Mouse (Mus musculus) kidney, postnatal 25 days (tissue): Measurements from ENCODE around the gene Rpsa.

ENCODE experiments used
- DNase-seq, 2 experiments: peaks; one replicate each; pipeline ENCODE4 v3.0.0; 2021; ENCODE audit warnings: mixed read lengths in 2 of 2

Gene Rpsa

GRCm38 (mm10) chr9:120174436-120175137 is 47.1 kb downstream of the Rpsa start:
- no peak for DNase-seq

DNA sequence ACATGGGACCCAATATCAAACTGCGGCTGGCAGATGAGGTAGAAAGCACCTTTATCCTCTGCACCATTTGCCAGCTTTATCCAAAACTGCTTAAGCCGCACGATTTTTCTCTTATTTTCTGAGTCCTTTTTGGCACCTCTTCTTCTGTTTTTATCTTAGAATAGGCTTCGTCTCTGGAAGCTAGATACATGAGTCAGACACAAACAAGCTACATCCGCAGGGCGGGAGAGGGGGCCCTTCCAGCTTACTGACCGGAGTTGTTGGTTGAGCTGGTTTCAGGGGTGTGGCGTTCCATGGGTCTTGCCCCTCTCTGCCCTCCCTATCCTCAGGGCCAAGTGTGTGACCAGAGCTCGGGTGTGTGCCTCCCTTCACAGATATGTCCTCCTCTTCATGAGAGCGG is 51.3 kb downstream of the Rpsa start:
- DNase-seq, result no peak
